Mouse (Mus musculus): Measurements from ENCODE around the gene Tmem62.

The Tmem62 gene

Small RNA genes within 50 kb of the gene (microRNA-seq; reads per million reads assigned to microRNA genes)
- 0 to 0.11 reads per million in 2 experiments for gene Gm44325

Data from adrenal gland (tissue).